Mouse (Mus musculus): ENCODE data around the gene 2010111I01Rik.

DNA sequence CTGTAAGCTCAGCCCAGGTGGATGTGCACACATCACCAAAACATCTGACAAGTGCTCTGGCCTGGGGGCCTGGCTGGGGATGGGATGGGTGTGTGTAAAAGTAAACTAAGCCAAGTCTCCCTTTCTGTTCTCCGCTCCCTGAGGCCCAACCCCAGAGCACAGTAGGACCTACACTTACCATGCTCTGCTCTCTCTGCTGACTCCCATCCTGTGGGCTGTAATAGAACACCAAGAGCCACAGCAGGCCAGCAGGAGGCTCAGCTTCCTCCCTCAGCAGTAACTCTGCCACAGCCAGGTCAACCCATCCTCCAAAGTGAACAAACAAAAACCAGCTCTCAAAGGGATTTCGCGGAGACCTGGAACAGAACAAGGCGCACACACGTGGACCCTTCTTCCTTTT lies 357.0 kb downstream of the 2010111I01Rik start:
- TF ChIP-seq POLR2A (IDR thresholded peaks at IDR 0.05; ENCODE audit: insufficient read depth, low read length) (no peak), CTCF (IDR thresholded peaks at IDR 0.05; ENCODE audit: low read depth, low read length) (no peak), EP300 (IDR thresholded peaks at IDR 0.05; ENCODE audit: insufficient read depth, low read depth, low read length) (0 out of 2 replicates have a peak, but pooled peaks have one; percentile 27)
